In genomic region chr3:88512896-88513545, GRCm38 (mm10) we compare ENCODE assay signal across 9 mouse cellular contexts. TPM values are rescaled to one million over a fixed set of nuclear protein-coding genes. Genes with fewer than 3 reads are reported as not detected.
DNase-seq lines count a peak whose midpoint lies in the region; ATAC-seq lines count a peak whose summit lies in the region.
"Had no signal": no experiment of that assay in that cellular context is flagged by ENCODE, and none has a peak within 500 bp of the region (broad histone marks: within the 10 kb centered on the region; RNA-seq: fewer than 3 reads in every experiment).

No protein-coding gene starts in this region.

- no peaks in the 10 kb centered on the region for H3K36me3 ChIP-seq in liver, embryonic 11.5 days (ENCODE audit: control insufficient read depth, insufficient read depth, low read length)
- H3K36me3 ChIP-seq: liver, embryonic 12.5 days had no signal

- H3K4me1 ChIP-seq in liver, embryonic 11.5 days (replicated peaks; ENCODE audit: control insufficient read depth, insufficient read depth, low read length) = peaks cover 46% of the 10 kb centered on the region

- intact Hi-C loops in heart, postnatal 10 days (cut with DNase I) = no loop called here

- no peak for DNase-seq in liver, embryonic 11.5 days (ENCODE audit: low spot score)
- no peak for DNase-seq in liver
- peak; percentile 68 for DNase-seq in adipocyte (ENCODE audit: low spot score)
- peak; percentile 24 to 35 for DNase-seq in heart, postnatal 10 days
- DNase-seq in naive thymus-derived CD4-positive, alpha-beta T cell, adult 2 months (ENCODE audit: low read depth) = peak; percentile 57
- no peak for DNase-seq in right cerebral cortex, postnatal 10 days (ENCODE audit: low spot score in 2 of 2)
- no peak for DNase-seq in ovary, adult 18-20 months (ENCODE audit: low spot score)
- DNase-seq: right cerebral cortex, adult 18-20 months had no signal

- no peak overlapping the region; the same call in 1 of the 2 replicates for H3K9ac ChIP-seq in liver, embryonic 11.5 days (ENCODE audit: low read depth, low read length)
- H3K9ac ChIP-seq: liver, embryonic 12.5 days had no signal

- 38% methylated on average over 13 of the region's 15 CpGs for WGBS in liver, embryonic 11.5 days

- peak overlapping the region; percentile 6; the same call in 1 of the 2 replicates for H3K4me2 ChIP-seq in liver, embryonic 11.5 days
- H3K4me2 ChIP-seq: liver, embryonic 12.5 days had no signal

- no peak overlapping the region for H3K27ac ChIP-seq in liver, embryonic 11.5 days (ENCODE audit: low read depth, low read length)

- H3K27me3 ChIP-seq in liver, embryonic 11.5 days (replicated peaks; ENCODE audit: control insufficient read depth, insufficient read depth, low read length) = no peaks in the 10 kb centered on the region

- ATAC-seq in liver, embryonic 11.5 days (replicated peaks; ENCODE audit: low FRiP score) = no peak
- ATAC-seq: liver, embryonic 12.5 days had no signal

- no peaks in the 10 kb centered on the region for H3K9me3 ChIP-seq in liver, embryonic 11.5 days (ENCODE audit: control insufficient read depth, low read length)
- H3K9me3 ChIP-seq: liver, embryonic 12.5 days had no signal

- H3K4me3 ChIP-seq in liver, embryonic 11.5 days (ENCODE audit: low read depth, low read length) = no peak overlapping the region
- H3K4me3 ChIP-seq: liver, embryonic 12.5 days had no signal

RNA-seq across cellular contexts. Expression of gene Lmna, which starts 3.3 kb away (rescaled TPM):
- polyA plus RNA-seq in liver, embryonic 11.5 days (2014; fragmentation: Nextera tagmentation; extraction: Ambion mirVana) = 155 and 157 TPM in 2 replicates
- 100 to 1,000 TPM; 164 to 173 TPM for total RNA-seq in heart, postnatal 10 days (2021)

RNA-seq across cellular contexts. Expression of gene Mex3a, which starts 19.2 kb away (rescaled TPM):
- polyA plus RNA-seq in liver, embryonic 11.5 days (2014; fragmentation: Nextera tagmentation; extraction: Ambion mirVana) = 9.4 and 10.2 TPM in 2 replicates
- total RNA-seq in heart, postnatal 10 days (2021) = 1 to 10 TPM; 3.4 to 6.3 TPM

RNA-seq across cellular contexts. Expression of gene Rab25, which starts 35.1 kb away (rescaled TPM):
- polyA plus RNA-seq in liver, embryonic 11.5 days (2014; fragmentation: Nextera tagmentation; extraction: Ambion mirVana) = 1.1 and 1.2 TPM in 2 replicates
- not detected for total RNA-seq in heart, postnatal 10 days (2021)

RNA-seq across cellular contexts. Expression of gene Lamtor2, which starts 39.9 kb away (rescaled TPM):
- 111 and 120 TPM in 2 replicates for polyA plus RNA-seq in liver, embryonic 11.5 days (2014; fragmentation: Nextera tagmentation; extraction: Ambion mirVana)
- 10 to 100 TPM; 87.3 to 94.0 TPM for total RNA-seq in heart, postnatal 10 days (2021)

RNA-seq across cellular contexts. Expression of gene Ubqln4, which starts 40.5 kb away (rescaled TPM):
- polyA plus RNA-seq in liver, embryonic 11.5 days (2014; fragmentation: Nextera tagmentation; extraction: Ambion mirVana) = 65.8 and 67.7 TPM in 2 replicates
- 10 to 100 TPM; 56.5 to 57.2 TPM for total RNA-seq in heart, postnatal 10 days (2021)

Comparison
In these comparisons a context has a peak if more than half of its experiments do, and no peak if none do; other contexts are left out.
1. DNase-seq: peak in adipocyte (single experiment), heart, postnatal 10 days (2 of 2) and naive thymus-derived CD4-positive, alpha-beta T cell, adult 2 months (single experiment); none in liver, embryonic 11.5 days (single experiment), liver (single experiment), right cerebral cortex, postnatal 10 days (0 of 2) and ovary, adult 18-20 months (single experiment).